Mouse (Mus musculus): ENCODE results near the gene Defb26. TPM values are rescaled to one million over a fixed set of nuclear protein-coding genes. Genes with fewer than 3 reads are reported as not detected.

The Defb26 gene
- polyA plus RNA-seq (2015; fragmentation: Nextera tagmentation; extraction: Ambion mirVana), result not detected in 2 replicates

DNA sequence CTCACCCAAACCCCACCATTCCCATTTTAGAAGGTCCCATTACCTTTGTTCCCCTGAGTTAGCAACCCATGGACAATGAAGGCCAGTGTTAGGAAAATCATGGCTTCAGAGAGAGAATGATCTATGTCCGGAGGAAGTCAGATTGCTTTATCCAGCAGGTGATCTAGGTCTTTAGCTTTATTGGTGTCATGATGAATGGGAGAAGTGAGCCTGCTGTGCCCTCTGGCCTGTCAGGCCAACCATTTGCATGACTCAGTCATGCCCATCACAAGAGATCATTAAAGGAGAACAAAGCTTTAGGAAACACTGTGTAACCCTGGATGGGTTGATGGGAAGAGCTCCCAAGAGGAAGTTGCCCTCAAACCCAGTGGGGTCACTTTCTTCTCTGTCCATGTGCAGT is at the start of gene Defb26:
TSS of gene Defb26 (minus strand) at position 101 of the 400 bp plus-strand sequence.

DNA sequence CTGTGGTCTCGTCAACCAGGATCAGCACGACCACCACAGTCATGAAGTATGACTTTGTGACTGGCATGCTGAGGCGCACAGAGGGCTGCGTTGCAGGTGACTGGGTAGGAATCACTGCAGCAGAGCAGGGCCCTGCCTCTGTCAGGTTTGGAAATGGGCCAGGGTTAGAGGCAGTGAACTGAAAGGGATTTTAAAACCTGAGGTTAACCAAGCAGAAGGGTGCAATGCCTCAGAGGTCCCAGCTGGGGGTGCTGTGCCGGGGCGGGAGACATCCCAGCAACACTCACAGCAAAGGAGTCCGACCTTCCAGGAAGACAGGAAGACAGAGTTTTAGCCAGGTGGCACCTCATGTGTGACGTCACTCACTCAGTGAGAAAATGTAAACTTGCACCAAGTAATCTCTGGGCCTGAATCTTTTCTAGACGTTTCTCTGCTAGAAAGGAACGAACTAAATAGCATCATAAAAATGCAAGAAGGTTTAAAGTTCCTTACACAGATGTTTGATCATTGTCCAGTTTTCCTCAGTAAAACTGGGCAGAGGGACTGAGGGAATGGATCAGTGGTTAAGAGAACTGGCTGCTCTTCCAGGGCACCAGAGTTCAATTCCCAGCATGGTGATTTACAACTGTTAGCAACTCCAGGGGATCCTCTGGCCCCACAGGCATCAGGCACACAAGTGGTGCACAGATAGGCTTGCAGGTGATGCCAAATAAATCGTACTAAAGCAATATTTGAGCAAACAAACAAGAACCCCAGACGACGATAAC is 28.6 kb upstream of the Defb26 start, which contains the start of gene Defb29:
TSS of gene Defb29 (minus strand) at position 155 of the 767 bp plus-strand sequence.

DNA sequence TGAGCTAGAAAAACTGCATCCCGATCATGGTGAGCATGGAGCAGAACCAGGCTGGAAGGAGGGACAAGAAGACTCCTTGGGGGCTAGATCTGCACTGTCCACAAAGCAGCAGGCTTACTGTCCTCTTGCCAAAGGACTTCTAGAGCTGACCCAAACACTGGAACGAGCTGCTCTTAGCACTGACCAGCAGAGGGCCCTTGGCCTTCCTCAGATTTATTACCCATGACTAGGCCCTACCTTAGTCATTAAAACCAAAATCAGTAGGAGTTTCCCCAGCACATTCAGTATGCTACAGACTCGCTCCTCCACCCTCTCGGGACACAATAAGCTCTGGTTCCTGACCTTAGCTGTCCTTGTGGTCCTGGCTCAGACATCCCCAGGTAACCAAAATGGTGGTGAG is 6.5 kb upstream of the Defb26 start, which contains the start of gene Defb28:
TSS of gene Defb28 (plus strand) at position 275 of the 400 bp plus-strand sequence.

DNA sequence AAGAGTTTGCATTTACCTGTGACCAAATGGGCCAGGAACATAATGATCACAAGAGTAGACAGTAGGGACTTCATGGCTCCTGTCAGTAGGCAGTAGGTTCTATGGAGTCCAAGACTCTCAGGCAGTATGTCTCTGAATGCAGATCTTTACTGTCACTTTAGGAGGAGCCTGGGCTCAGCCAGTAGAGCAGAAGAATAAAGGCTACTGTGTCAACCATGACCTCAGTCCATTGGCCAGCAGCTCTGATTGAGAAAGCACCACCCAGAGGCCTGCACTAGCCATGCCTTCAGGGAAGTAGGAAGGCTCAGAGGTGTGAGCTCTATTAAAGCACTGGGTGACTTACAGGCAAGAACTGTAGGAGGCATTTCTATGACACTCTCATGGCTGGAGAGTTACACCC is 21.5 kb downstream of the Defb26 start, which contains the start of gene Defb22:
TSS of gene Defb22 (minus strand) at position 101 of the 400 bp plus-strand sequence.

DNA sequence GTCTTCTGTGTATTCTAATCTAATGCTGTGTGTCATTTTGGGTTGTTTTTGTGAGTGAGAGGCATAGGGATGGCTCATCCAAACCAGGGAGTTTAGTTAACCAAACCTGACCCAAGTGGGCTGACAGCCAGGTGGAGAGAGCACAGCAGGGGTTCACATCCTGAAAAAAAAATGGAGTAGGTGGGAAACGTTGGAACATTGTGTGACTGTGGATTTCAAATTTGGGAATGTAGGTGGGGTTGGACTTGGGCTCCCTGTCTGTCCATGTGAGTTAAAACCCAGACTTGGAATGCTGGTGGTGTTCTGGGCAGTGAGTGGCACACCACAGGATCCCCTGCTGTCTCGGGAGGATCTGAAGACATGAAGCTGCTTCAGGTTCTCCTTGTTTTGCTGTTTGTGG is 34.7 kb downstream of the Defb26 start, which contains the start of gene Defb20:
TSS of gene Defb20 (plus strand) at position 301 of the 400 bp plus-strand sequence.

DNA sequence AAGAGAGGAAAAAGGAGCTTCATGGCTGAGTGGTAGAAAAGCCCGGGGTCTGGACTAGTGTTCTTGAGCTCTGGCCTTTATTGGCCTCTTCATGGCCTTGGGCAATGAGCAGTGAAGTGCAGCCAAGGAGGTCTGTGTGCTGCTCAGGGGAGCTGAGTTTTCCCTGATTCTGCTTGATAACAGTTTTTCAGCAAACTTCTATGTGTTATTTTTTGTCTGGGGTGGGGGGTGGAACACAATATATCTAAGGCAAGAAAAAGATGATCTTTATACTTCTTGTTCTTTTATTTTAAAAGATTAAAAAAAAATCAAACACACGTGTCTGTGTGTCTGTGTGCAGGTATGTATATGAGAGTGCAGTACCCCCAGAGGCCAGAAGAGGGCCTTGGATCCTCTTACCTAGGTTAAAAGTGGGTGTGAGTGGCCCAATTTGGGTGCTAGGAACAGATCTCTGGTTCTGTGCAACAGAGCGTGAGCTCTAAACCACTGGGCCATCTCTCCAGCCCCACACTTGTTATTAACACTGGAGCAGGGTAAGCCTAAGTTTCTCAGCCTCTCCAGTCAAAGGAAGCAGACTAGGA is 46.8 kb downstream of the Defb26 start, which contains the start of gene Defb23:
TSS of gene Defb23 (minus strand) at position 51 of the 581 bp plus-strand sequence.

Other genes starting within 250 kb of the Defb26 start
- gene Tbc1d20, start 217.9 kb downstream of the Defb26 start, polyA plus RNA-seq (2015; fragmentation: Nextera tagmentation; extraction: Ambion mirVana), result 27.5 and 29.0 TPM in 2 replicates
- 59.2 and 62.2 TPM in 2 replicates for gene Rbck1, start 179.0 kb downstream of the Defb26 start, polyA plus RNA-seq (2015; fragmentation: Nextera tagmentation; extraction: Ambion mirVana)
- gene Trib3, start 167.7 kb downstream of the Defb26 start, polyA plus RNA-seq (2015; fragmentation: Nextera tagmentation; extraction: Ambion mirVana), result 2.9 and 3.7 TPM in 2 replicates
- gene Nrsn2, start 135.1 kb downstream of the Defb26 start, polyA plus RNA-seq (2015; fragmentation: Nextera tagmentation; extraction: Ambion mirVana), result not detected in 2 replicates
- 3.0 and 3.6 TPM in 2 replicates for gene Sox12, start 113.6 kb downstream of the Defb26 start, polyA plus RNA-seq (2015; fragmentation: Nextera tagmentation; extraction: Ambion mirVana)
- gene Zcchc3, start 96.7 kb downstream of the Defb26 start, polyA plus RNA-seq (2015; fragmentation: Nextera tagmentation; extraction: Ambion mirVana), result 13.4 and 15.3 TPM in 2 replicates
- gene 6820408C15Rik, start 96.1 kb downstream of the Defb26 start, polyA plus RNA-seq (2015; fragmentation: Nextera tagmentation; extraction: Ambion mirVana), result 0.60 and 1.4 TPM in 2 replicates
- gene Defb23, start 47.1 kb downstream of the Defb26 start, polyA plus RNA-seq (2015; fragmentation: Nextera tagmentation; extraction: Ambion mirVana), result not detected in 2 replicates
- not detected in 2 replicates for gene Defb20, start 34.6 kb downstream of the Defb26 start, polyA plus RNA-seq (2015; fragmentation: Nextera tagmentation; extraction: Ambion mirVana)
- gene Defb22, start 21.6 kb downstream of the Defb26 start, polyA plus RNA-seq (2015; fragmentation: Nextera tagmentation; extraction: Ambion mirVana), result not detected in 2 replicates
- gene Defb28, start 6.6 kb upstream of the Defb26 start, polyA plus RNA-seq (2015; fragmentation: Nextera tagmentation; extraction: Ambion mirVana), result not detected in 2 replicates
- gene Defb29, start 28.4 kb upstream of the Defb26 start, polyA plus RNA-seq (2015; fragmentation: Nextera tagmentation; extraction: Ambion mirVana), result not detected in 2 replicates
- gene Gm17416, start 57.6 kb upstream of the Defb26 start, polyA plus RNA-seq (2015; fragmentation: Nextera tagmentation; extraction: Ambion mirVana), result not detected in 2 replicates
- not detected in 2 replicates for gene Defb21, start 61.1 kb upstream of the Defb26 start, polyA plus RNA-seq (2015; fragmentation: Nextera tagmentation; extraction: Ambion mirVana)
- gene Defb19, start 68.6 kb upstream of the Defb26 start, polyA plus RNA-seq (2015; fragmentation: Nextera tagmentation; extraction: Ambion mirVana), result not detected in 2 replicates
- not detected in 2 replicates for gene Defb45, start 87.7 kb upstream of the Defb26 start, polyA plus RNA-seq (2015; fragmentation: Nextera tagmentation; extraction: Ambion mirVana)
- gene Defb36, start 92.6 kb upstream of the Defb26 start, polyA plus RNA-seq (2015; fragmentation: Nextera tagmentation; extraction: Ambion mirVana), result not detected in 2 replicates
- gene Defb25, start 111.4 kb upstream of the Defb26 start, polyA plus RNA-seq (2015; fragmentation: Nextera tagmentation; extraction: Ambion mirVana), result 0.74 and 1.2 TPM in 2 replicates
- gene Rem1, start 115.3 kb upstream of the Defb26 start, polyA plus RNA-seq (2015; fragmentation: Nextera tagmentation; extraction: Ambion mirVana), result 9.2 TPM in 2 replicates
- 79.5 and 83.8 TPM in 2 replicates for gene H13, start 157.8 kb upstream of the Defb26 start, polyA plus RNA-seq (2015; fragmentation: Nextera tagmentation; extraction: Ambion mirVana)
- 33.1 and 33.7 TPM in 2 replicates for gene Mcts2, start 175.3 kb upstream of the Defb26 start, polyA plus RNA-seq (2015; fragmentation: Nextera tagmentation; extraction: Ambion mirVana)
- 186 and 218 TPM in 2 replicates for gene Id1, start 224.6 kb upstream of the Defb26 start, polyA plus RNA-seq (2015; fragmentation: Nextera tagmentation; extraction: Ambion mirVana)
- gene Cox4i2, start 242.5 kb upstream of the Defb26 start, polyA plus RNA-seq (2015; fragmentation: Nextera tagmentation; extraction: Ambion mirVana), result 10.9 and 15.6 TPM in 2 replicates

Measured in urinary bladder, postnatal 0 days (tissue).